Mouse (Mus musculus) forebrain, postnatal 0 days (tissue): ENCODE data around the gene Tectb. TPM values are rescaled to one million over a fixed set of nuclear protein-coding genes. Genes with fewer than 3 reads are reported as not detected.

ENCODE experiments used
- ATAC-seq: fragments of 200-750 bp; cut with Nextera tagmentation; 2 replicates; pipeline ENCODE4 v1.8.0; 2017; ENCODE audit warnings: mild to moderate bottlenecking, moderate library complexity
- DNase-seq: peaks from one replicate; pipeline ENCODE4 v3.0.0-alpha.2; 2015
- H3K27ac ChIP-seq: fragments of 300-500 bp; sonication (generic); 2 replicates; pipeline ENCODE4 v1.5.1; 2014; ENCODE audit warnings: low read depth, mild to moderate bottlenecking, antibody characterized with exemption, low read length, moderate library complexity, mixed read lengths
- H3K27me3 ChIP-seq: fragments of 300-500 bp; sonication (generic); 2 replicates; pipeline ENCODE4 v1.6.1; 2014; ENCODE audit warnings: mild to moderate bottlenecking, low read length, mixed read lengths; ENCODE audit not compliant: insufficient read depth
- H3K36me3 ChIP-seq: fragments of 300-500 bp; sonication (generic); 2 replicates; pipeline ENCODE4 v1.6.1; 2014; ENCODE audit warnings: mild to moderate bottlenecking, moderate library complexity; ENCODE audit not compliant: insufficient read depth
- H3K4me1 ChIP-seq: fragments of 300-500 bp; sonication (generic); 2 replicates; pipeline ENCODE4 v1.6.1; 2014; ENCODE audit warnings: antibody characterized with exemption; ENCODE audit not compliant: insufficient read depth
- H3K4me2 ChIP-seq: fragments of 300-500 bp; sonication (generic); 2 replicates; pipeline ENCODE4 v1.6.1; 2014; ENCODE audit warnings: low read depth, mild to moderate bottlenecking, moderate library complexity
- H3K4me3 ChIP-seq: fragments of 300-500 bp; sonication (generic); 2 replicates; pipeline ENCODE4 v1.5.1; 2014; ENCODE audit warnings: low read depth, low read length, mixed read lengths
- H3K9ac ChIP-seq: fragments of 300-500 bp; sonication (generic); 2 replicates; pipeline ENCODE4 v1.6.1; 2014; ENCODE audit warnings: mild to moderate bottlenecking
- H3K9me3 ChIP-seq: fragments of 300-500 bp; sonication (generic); 2 replicates; pipeline ENCODE4 v1.6.1; 2016; ENCODE audit warnings: low read length
- CTCF ChIP-seq: sonication (generic); IDR thresholded peaks from 2 replicates; pipeline ENCODE4 v1.5.1; 2016; ENCODE audit warnings: antibody characterized with exemption, control low read depth, low read depth
- WGBS: fragments of 180-500 bp; shearing (Covaris S2); extraction: QIAGEN DNeasy Blood & Tissue Kit; methylation state at CpG from one replicate; pipeline ENCODE4 v1.1.7; 2014; 5-methylcytosine and 5-hydroxymethylcytosine counted together
- polyA plus RNA-seq: library from polyadenylated mRNA; unstranded; fragments of >200 nt; fragmentation: Nextera tagmentation; extraction: Ambion mirVana; gene quantifications from 2 replicates; pipeline ENCODE4 v1.2.1, GENCODE M21; 2015
- total RNA-seq: library from RNA; depleted of rRNA; stranded (reverse); fragments of >200 nt; gene quantifications from 2 replicates; pipeline ENCODE4 v1.2.3, GENCODE M21; 2014

Gene Tectb
- total and polyA plus RNA-seq, 2 experiments from 2014 or later: 0.16 TPM; not detected in 1

- Histone ChIP-seq H3K27ac (no peak overlapping the region), H3K9ac (no peak overlapping the region), H3K4me1 (no peaks in the 10 kb centered on the region), H3K9me3 (no peaks in the 10 kb centered on the region), H3K27me3 (no peaks in the 10 kb centered on the region), H3K4me3 (no peak overlapping the region), H3K4me2 (no peak overlapping the region), H3K36me3 (no peaks in the 10 kb centered on the region)
- 64% methylated on average over 6 of the region's 6 CpGs for WGBS
- DNase-seq (no peak), ATAC-seq (peak; percentile 38; the same call in 1 of the 2 replicates)
- no peak for TF ChIP-seq CTCF
These were observed 26.7 kb downstream of the Tectb start for GRCm38 (mm10) chr19:55207205-55207604.

DNA sequence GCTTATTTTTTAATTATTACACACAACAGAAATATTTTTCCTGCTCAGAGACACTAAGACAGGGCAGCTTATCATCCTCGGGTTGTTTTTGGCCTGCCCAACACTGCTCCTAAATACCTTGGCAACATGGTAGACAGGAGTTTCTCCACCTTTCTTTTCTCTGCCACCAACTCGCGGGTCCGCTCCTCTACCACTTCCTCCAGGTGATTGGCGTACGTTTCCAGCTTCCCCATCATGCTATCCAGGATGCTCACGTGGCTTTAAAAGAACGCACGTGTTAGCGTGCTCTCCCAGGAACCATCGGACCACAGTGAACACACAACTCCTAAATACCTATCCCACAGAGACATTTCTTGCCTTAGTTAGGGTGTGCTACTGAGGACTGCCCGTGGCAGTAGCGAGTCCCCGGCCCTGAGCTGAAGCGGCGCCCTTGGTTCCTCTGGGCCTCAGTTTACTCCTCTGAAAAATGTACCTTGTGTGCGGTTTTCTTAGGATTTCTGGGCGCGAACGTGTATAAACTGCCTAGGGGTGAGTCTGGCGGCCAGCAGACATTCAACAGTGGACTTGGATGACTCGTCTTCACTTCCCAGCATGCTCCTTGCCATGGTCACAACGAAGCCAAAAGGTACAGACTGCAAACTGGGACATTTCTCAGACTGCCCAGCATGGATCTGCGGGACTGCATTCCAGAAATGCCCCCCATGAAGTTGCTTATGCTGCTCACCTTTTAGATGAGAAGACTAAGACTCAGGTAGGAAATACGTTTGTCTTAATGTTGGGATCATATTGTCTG is 27.4 kb downstream of the Tectb start:
- WGBS: 71% methylated on average over 25 of the region's 25 CpGs
- DNase-seq (no peak), ATAC-seq (no peak)
- H3K4me1 ChIP-seq: no peaks in the 10 kb centered on the region
- TF ChIP-seq CTCF: no peak
- no peak overlapping the region for H3K4me2 ChIP-seq
- no peaks in the 10 kb centered on the region for H3K9me3 ChIP-seq
- H3K4me3 ChIP-seq: no peak overlapping the region
- H3K27ac ChIP-seq: no peak overlapping the region
- H3K36me3 ChIP-seq: no peaks in the 10 kb centered on the region
- no peak overlapping the region for H3K9ac ChIP-seq
- H3K27me3 ChIP-seq: no peaks in the 10 kb centered on the region

DNA sequence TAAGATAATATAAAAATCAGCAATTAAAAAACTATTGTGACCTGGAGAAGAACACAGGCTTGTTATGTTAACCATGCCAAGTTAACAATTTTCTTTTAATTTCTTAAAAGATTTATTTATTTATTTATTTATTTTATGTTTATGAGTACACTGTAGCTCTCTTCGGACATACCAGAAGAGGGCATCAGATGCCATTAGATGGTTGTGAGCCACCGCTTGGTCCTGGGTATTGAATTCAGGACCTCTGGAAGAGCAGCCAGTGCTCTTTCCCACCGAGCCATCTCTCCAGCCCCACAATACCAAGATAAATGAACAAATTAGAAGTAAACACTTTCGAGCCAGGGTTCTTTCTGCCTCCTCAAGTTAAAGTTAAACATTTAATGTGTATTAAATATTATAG is 28.1 kb downstream of the Tectb start:
- ATAC-seq (no peak), DNase-seq (no peak)
- Histone ChIP-seq H3K36me3 (no peaks in the 10 kb centered on the region), H3K27ac (no peak overlapping the region), H3K4me1 (no peaks in the 10 kb centered on the region), H3K4me3 (no peak overlapping the region), H3K9me3 (no peaks in the 10 kb centered on the region), H3K4me2 (no peak overlapping the region), H3K9ac (no peak overlapping the region), H3K27me3 (no peaks in the 10 kb centered on the region)
- TF ChIP-seq CTCF: no peak
- 76% methylated on average over 4 of the region's 4 CpGs for WGBS

DNA sequence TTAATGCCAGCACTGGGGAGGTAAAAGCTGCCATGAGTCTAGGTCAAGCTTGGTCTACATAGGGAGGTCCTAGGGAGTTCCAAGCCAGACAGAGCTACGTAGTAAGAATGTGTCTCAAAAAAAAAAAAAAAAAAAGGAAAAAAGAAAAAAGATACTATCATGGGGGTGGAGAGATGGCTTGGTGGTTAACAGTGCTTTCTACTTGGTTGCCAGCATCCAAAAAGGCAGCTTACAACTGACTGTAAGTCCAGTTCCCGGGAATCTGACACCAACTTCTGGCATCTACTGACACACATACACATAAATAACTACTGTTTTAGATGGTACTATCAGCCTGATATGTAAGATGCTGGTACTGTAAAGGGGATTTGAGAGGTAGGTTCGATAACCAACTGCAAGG is 28.6 kb downstream of the Tectb start:
- Histone ChIP-seq H3K9ac (no peak overlapping the region), H3K4me3 (no peak overlapping the region)
- WGBS: 91% methylated on average over 3 of the region's 3 CpGs

DNA sequence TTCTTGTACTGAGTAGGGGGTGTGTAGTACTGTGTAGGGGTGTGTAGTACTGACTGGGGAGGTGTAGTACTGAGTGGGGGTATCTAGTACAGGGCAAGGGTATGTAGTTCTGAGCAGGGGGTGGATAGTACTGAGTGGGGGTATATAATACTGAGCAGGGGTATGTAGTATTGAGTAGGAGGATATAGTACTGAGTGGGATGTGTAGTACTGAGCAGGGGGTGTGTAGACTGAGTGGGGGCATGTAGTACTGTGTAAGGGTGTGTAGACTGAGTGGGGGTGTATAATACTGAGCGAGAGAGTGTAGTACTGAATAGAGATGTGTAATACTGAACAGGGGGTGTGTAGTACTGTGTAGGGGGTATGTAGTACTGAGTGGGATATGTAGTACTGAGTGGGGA is 31.2 kb downstream of the Tectb start:
- no peaks in the 10 kb centered on the region for H3K4me1 ChIP-seq
- ATAC-seq: no peak

More for the DNA sequence above, 28.6 kb downstream of the Tectb start:
- DNase-seq (no peak), ATAC-seq (no peak)
- H3K9me3 ChIP-seq: no peaks in the 10 kb centered on the region
- no peak overlapping the region for H3K27ac ChIP-seq
- no peak for TF ChIP-seq CTCF
- H3K4me1 ChIP-seq: no peaks in the 10 kb centered on the region
- no peaks in the 10 kb centered on the region for H3K36me3 ChIP-seq
- H3K27me3 ChIP-seq: no peaks in the 10 kb centered on the region
- H3K4me2 ChIP-seq: no peak overlapping the region

DNA sequence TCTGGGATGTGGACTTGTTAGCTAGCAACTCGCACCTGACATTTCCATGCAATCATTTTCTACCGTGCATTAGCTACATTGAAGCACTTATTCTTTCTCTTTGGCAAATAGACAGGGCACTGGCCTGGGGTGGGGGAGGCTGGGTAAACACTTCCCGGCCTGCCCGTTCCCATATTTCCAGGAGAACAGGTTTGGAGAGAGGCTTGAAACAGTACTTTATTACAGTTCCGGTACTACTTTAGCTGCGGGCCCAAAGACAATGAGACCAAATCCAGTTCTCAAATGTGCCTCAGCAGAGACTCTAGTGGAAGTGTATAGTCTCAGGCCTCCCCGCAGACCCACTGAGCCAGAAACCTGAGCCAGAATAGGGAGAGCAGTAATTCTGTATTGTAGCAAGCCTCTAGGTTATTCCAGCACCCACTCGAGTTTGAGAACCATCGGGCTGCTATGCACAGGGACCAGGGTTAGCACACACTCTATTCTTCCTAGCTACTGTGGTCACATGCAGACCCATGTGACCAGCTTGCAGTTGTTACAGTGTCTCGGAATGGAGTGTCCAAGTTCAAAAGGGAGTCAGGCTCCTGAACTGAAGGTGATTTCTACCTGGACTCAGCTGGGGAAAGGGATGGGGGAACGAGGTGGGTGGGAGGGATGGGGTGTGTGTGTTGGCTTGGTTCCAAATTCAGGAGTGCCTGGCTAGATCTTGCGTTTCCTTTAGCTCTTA is 33.2 kb downstream of the Tectb start:
- no peak for DNase-seq
- no peak for ATAC-seq
- Histone ChIP-seq H3K4me1 (no peaks in the 10 kb centered on the region), H3K4me3 (no peak overlapping the region), H3K27ac (no peak overlapping the region), H3K36me3 (no peaks in the 10 kb centered on the region), H3K4me2 (no peak overlapping the region), H3K27me3 (no peaks in the 10 kb centered on the region), H3K9ac (no peak overlapping the region), H3K9me3 (no peaks in the 10 kb centered on the region)
- WGBS: 78% methylated on average over 12 of the region's 12 CpGs
- no peak for TF ChIP-seq CTCF

More for the DNA sequence above, 31.2 kb downstream of the Tectb start:
- no peak overlapping the region for H3K27ac ChIP-seq
- DNase-seq: no peak
- no peaks in the 10 kb centered on the region for H3K9me3 ChIP-seq
- no peak for TF ChIP-seq CTCF
- no peak overlapping the region for H3K4me3 ChIP-seq
- WGBS: 100% methylated on average over 1 of the region's 1 CpGs
- H3K36me3 ChIP-seq: no peaks in the 10 kb centered on the region
- H3K4me2 ChIP-seq: no peak overlapping the region
- no peaks in the 10 kb centered on the region for H3K27me3 ChIP-seq
- no peak overlapping the region for H3K9ac ChIP-seq

DNA sequence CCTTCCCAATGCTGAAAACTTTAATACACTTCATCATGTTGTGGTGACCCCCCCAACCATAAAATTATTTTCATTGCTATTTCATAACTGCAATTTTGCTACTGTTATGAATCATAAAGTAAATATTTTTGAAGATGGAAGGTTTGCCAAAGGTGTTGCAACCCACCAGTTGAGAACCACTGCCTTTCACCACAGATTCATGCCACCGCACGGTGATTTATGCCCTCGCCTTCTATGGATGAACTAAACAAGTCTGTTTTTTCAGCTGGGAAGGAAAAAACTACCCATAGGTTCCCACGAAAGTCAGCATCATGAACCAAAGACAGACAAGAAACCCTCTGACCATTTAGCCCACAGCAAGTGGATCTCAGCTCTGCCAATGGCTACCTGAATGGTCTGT is 36.3 kb downstream of the Tectb start:
- TF ChIP-seq CTCF: no peak
- H3K9me3 ChIP-seq: no peaks in the 10 kb centered on the region
- ATAC-seq: no peak
- H3K4me1 ChIP-seq: no peaks in the 10 kb centered on the region
- no peak overlapping the region for H3K4me2 ChIP-seq
- WGBS: 91% methylated on average over 4 of the region's 4 CpGs
- DNase-seq: no peak
- H3K4me3 ChIP-seq: no peak overlapping the region
- H3K27me3 ChIP-seq: no peaks in the 10 kb centered on the region
- no peaks in the 10 kb centered on the region for H3K36me3 ChIP-seq
- no peak overlapping the region for H3K9ac ChIP-seq
- no peak overlapping the region for H3K27ac ChIP-seq
